Mouse (Mus musculus) fat pad, adult 2 months (tissue): Measurements from ENCODE around the gene Ralgds.

Experiments used
- DNase-seq: peaks from one replicate; pipeline ENCODE4 v3.0.0-alpha.2; 2011; ENCODE audit warnings: low read depth, low spot score; ENCODE audit errors: extremely low read depth

The Ralgds gene

DNA sequence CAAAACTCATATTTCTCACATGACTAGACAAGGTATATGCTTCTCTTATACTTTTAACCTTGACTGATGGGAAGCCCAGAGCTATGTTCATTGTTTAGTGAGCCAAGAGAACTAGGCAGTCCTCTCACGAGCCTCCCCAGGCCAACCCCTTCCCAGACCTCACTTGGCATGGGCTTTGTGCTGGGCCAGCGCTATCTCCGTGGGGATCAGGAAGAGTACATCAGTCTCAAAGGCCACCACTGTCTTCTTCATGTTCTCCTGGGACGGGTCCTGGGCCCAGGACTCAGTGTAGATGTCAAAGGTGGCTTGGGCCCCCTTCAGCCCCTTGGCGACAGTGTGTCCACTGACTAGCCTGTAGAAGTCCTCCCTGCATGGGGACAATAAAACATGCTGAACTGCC, 44.5 kb downstream of the Ralgds start:
- DNase-seq = no peak

DNA sequence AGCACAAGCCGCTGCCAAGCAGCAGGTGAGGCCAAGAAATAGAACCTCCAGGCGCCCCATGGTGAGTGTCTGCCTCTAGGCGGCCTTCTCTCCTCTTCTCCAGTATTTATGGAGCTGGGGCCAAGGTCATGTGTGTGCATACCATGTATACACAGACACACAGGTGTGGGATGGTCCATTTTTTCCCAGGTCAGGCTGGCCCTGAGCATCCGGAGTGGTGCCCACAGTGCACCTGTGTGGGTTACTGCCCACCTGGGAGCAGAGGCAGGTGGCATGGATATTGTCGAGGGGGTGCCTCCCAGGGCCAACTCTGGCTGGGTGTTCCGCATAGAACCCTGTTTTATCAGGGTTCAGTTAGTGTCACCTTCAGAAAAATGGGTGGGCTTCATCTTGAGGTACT, 50.4 kb downstream of the Ralgds start, which contains the start of gene Cel:
TSS of gene Cel (minus strand) at position 101 of the 400 bp plus-strand sequence.
- DNase-seq = no peak

DNA sequence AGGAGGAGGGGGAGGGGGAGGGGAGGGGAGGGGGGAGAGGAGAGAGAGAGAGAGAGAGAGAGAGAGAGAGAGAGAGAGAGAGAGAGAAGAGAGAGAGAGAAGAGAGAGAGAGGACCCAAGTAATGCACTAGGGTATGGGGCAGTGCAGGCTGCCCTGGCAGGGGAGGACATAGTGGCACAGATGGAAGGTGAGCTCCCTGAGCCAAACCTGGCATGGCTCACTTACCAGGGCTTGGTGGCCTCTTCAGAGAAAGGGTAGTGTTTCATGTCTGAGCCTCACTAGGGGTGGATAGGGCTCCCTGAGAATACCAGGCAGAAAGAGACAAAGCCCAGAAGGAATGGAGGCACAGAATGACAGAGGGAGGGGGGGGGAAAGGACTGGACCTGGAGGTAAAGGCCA, 50.9 kb downstream of the Ralgds start:
- no peak for DNase-seq

DNA sequence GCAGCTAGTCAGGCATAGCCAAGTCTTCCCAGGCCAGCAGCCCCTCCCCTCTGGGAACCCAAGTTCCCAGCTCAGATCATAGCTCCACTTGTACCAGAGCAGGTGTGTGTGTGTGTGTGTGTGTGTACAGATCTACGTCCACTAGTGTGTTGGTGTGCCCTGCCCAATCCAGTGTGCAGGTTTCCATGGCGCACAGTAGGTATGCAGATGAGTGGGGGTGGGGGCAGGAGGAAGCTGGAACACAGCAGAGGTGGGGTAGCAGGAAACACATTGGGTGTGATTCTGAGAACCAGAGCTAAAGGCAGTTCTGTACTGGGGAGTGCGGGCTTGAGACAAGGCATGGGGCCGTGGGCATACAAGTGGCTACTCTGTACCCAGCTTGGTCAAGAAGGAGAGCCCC, 51.5 kb downstream of the Ralgds start:
- DNase-seq = no peak

DNA sequence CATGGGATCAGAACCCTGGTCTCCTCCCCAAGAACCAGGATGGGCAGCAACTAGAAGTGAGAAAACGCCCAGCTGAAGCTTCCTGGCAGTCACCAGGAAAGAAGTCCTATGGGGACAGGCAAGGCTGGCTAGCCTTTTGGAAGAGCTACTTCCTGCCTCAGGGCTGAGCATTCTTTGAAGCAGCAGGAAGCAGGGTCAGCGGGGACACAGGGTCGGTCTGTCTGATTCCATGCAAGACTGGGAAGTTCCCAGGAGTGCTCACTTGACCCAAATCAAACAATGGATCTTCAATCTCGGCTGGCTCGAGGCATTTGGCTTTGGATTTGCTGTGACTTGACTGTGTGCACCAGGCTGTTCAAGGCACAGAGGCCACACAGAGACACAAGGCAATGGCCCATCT, 53.6 kb downstream of the Ralgds start:
- no peak for DNase-seq

DNA sequence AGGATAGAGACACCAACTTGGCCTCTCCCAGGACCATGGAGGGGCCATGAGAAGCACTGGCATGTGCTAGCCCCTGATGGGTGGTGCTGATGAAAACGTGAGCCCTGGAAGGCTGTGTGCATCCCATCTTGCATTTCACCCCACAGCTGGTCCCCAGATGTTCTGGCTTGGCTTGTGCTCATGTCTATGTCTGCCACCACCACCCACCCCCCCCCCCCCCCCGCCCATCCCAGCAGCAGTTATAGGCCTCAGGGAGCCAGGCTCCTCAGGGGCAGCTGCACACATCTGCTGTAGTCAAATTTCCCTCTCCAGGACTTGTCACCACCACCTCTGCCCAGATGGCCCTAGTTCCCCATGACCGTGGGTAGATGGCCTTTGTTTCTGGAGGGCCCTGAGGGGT, 57.0 kb downstream of the Ralgds start:
- no peak for DNase-seq

DNA sequence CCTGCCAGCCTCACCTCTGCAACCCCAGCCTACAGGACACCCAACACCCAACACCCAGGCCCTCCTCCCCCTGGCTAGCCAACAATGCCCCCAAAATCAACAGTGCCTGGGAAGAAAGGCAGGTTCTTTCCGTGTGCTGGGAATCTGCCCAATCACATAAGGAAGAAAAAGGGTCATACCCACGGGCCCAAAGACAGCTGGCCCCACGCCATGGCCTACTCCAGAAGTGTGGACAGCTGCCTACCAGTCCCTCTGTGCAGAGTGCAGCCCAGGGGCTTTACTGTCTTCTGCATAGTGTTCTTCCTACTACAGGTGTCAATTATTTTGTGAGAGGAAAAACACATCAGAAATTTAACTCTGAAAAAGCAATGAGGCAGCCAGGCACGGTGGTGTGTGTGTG, 62.4 kb downstream of the Ralgds start:
- DNase-seq = no peak

DNA sequence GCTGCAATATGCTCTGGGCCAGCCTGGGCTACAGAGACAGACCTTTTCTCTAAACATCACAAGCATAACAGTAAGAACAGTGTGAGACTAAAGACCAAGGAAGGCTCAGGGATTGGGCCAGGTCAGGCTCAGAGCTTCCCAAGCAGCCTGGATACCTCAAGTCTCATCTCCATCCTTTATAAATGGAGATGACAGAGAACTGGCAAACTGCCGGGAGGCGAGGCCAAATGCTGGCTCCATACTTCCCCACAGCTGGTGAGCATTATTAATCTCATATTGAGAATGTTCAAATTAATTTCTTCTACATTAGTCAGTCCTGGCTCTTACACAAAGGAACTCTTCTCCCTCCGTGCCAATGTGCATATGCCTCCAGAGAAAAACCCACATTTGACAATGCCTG, 63.9 kb downstream of the Ralgds start:
- no peak for DNase-seq

DNA sequence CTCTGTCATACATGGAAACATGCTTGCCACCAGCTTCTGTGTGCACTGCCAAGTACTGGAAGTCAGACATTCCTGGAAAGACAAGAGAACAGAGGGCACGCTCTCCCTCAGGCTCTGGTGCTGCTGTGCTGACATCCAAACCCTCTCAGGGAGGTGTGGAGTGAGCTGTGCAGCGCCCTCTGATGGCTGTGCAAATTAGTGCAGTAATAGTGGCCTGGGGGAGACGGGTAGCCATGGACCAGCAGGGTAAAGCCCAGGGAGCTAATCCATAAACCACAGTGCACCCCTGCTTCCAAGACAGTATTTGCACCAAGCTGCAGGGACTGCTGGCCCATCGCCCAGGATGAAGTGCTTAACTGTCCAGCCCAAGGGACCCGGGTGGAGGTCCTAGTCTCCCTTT, 65.1 kb downstream of the Ralgds start:
- no peak for DNase-seq

DNA sequence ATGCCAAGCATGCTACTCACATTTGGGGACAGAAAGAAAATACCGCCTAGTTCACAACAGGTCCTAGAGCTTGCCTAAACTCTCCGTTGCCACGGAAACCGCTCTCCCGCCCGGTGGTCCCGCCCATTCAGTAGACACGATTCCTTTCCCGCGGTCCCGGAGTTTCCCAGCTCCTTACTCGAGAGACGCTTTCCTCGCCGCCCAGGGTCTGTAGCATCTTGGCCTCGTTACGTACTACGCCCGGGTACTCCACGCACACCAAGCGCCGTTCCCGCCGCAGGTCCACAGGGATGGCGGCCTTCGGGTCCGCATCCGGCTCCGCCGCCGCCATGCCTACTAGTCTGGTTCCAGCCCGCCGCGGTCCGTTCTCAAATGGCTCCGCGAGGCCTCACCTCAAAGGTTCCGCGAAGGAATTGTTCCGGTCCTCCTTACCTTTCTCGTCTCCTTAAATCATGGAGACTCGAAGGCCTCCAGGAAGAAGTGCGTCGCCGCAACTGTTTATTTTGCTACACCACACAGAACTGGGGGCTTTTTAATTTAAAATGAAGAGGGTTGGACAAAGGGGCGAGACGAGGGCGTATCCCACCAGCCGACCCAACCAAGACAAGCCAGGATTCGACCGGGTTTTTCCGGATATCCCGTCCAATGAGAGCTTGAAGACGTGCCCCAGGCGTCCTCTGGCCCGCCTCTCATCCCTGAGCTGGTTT, 69.9 kb downstream of the Ralgds start:
- DNase-seq = peak; percentile 19

DNA sequence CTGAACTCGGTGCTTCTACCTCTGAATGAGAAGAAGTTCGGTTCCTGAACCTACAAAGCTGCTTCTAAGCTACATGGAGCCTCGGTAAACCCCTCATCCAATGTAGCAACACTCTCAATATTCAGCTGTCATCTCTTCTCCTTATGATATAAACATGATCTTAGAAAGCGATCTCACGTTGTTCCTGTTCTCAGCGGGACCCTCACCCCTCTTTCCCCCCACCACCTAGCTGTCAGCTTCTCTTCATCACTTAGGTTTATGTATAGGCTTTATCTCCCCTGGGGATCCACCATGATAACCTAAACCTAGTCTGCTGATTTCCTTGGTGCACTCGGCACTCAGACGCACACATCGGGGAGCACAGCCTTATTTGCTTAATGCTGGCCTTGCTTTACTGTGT, 70.7 kb downstream of the Ralgds start, which contains the start of gene Gtf3c5:
TSS of gene Gtf3c5 (minus strand) at position 101 of the 400 bp plus-strand sequence.
- no peak for DNase-seq

DNA sequence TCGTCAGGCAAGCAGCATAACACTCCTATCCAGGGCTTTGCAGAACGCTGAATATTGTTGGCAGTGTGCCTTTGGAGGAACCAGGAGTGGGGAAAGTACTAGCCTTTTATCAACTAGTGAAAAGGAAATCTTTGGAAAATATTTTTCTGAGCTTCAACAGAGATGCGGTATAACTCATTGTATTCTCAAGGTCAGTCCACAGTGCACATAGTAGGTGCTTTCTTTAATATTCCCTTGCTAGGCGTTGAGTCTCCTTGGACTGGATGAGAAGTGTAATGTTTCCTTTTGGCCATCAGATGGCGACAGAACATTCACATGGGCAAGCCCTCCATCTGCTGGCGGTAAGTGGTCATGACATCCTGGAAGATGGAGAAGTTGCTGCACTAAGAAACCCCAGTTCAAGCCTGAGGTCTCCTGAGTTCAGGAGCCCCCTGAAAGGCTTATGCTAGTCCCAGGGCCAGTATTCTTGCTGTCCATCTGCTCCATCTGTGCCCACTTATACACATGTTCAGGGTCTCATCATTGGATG, 72.2 kb downstream of the Ralgds start:
- peak; percentile 8 for DNase-seq

DNA sequence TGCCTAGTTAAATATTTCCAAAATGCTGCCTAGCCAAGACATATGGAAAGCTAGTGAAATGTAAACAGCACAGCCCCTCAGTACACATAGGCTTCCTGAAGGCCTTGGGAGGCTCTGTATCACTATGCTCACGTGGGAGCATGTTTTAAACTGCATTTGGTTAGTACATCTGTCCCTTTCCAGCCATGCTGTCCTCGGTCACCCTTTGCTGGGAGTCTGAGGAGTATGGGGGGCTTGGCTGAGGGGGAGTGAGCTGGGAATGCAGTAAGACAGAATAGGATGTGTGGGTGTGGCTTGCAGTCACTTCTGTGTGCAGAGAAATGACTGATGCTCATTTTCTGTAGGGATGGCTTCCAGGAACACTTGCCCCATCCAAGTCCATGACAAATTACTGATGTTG, 72.8 kb downstream of the Ralgds start:
- no peak for DNase-seq

DNA sequence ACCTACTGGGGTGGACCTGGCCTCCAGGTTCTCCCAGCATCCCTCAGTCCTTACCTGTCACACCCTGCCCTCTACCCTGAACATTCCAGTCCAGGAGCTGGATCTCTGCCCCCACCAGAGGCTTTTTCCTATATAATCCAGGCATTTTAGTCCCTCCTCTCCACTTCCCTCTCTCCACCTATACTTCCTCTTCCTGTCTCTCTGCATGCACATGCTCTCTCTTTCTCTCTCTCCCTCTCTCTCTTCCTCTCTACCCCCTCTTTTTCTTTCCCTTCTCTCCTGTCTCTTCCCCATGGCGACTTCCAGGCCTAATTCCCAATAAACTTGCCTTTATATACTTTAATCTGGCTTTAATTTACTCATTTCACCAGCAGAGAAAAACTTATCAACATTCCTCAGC, 75.6 kb downstream of the Ralgds start:
- DNase-seq = no peak

DNA sequence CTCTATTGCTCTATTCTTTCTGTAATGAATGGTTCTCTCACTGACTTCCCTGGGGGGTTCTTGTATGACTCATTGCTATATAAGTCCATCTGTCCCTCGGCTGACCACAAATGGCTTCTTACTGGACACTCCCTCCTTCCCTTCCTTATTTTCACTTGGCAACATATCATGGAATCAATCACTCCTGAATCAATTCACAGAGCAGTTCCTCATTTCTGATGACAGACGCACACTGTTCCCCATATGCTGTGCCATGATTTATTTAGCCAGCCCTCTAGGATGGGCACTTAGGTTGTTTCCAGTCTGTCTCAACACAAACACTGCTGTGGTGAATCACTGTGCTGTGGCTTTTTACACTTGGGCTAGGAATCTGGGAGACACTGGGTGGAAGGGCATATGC, 78.6 kb downstream of the Ralgds start:
- DNase-seq = no peak

DNA sequence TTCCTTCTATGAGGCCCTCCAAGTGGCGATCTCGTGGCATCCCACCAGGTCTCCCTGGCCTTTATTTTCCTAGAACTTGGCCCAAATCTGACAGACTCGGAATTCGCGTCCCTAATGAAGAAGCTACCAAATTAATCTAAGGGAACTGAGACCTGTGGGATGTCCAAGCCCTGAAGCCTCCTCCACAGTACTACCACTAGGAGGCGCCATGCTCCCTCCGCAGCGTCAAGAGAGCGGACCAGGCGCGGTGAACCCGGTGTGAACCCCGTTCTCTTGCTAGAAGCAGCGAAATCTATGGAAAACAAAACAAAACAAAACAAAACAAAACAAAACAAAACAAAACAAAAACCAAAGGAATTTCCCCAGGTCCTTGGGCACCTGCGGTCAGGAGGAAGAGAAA, 79.9 kb downstream of the Ralgds start:
- no peak for DNase-seq

DNA sequence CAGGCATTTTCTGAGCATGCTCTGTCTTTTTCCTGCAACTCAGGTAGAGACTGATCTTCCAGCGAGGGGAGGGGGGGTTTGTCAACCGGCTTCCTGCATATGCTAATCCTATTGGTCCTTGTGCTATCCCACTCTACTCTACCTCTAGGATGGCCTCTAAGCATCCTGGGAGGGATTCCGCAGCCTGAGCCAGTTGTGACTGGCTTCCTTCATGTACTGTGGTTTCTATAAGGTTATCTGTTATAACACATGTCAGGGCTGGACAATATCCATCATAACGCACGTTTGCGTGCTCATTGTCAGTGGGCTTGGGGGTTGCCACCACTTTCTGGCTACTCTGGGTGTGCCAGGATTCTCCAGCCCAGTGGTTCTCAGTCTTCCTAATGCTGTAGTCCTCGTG, 83.1 kb downstream of the Ralgds start:
- no peak for DNase-seq

DNA sequence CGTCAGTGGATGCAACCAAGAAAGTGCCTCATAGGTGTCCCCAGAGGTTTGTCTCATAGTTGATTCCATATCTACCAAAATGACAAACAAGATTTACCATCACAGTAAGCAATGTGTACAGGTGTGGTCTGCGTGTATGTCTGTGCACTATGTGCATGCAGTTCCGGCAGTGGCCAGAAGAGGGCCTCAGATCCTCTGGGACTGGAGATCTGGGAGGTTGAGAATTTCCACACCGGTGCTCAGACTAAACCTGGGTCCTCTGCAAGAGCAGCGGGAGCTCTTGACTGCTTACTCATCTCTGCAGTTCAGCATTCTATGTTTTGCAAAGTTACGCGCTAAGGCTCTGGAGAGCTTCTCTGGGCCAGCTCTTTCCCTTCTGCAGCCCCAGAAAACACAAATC, 84.1 kb downstream of the Ralgds start:
- no peak for DNase-seq

DNA sequence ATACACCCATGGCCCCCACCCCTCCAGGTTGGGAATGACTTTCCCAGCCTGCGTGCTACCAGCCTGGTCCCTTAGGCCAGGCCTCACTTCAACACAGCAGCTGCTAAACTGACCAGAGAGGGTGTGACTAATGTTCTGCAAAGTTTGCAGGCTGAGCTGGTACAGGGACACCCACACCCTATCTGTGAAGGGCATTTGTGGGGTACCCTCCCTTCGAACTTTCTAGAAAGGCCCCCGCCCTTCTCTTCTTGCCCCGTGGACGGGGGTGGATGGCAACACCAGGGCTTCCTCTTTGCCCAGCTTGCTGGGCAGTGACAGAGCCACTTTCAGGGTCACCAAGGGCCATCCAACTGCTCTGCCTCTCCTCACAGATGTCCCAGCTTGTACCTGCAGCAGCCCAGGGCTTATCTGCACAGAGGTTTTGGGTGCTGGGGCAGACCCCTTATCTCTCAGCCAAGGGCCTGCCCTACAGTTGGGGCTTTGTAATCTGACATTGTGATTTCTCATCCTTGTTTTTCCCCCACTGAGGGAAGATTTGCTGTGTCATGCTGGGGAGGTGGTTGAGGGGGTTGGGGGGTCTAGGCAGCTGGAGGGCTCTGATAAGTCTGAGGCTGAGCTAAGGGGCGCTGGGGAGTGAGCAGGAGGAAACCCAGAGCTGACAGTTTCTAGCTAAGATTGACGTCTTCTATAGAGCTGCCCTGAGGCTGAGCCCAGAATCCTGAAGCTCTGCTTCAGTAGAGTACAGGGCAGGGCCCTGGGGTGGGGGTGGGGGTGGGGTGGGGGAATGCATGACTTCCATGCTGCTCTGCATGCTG, 85.0 kb downstream of the Ralgds start:
- DNase-seq = no peak

DNA sequence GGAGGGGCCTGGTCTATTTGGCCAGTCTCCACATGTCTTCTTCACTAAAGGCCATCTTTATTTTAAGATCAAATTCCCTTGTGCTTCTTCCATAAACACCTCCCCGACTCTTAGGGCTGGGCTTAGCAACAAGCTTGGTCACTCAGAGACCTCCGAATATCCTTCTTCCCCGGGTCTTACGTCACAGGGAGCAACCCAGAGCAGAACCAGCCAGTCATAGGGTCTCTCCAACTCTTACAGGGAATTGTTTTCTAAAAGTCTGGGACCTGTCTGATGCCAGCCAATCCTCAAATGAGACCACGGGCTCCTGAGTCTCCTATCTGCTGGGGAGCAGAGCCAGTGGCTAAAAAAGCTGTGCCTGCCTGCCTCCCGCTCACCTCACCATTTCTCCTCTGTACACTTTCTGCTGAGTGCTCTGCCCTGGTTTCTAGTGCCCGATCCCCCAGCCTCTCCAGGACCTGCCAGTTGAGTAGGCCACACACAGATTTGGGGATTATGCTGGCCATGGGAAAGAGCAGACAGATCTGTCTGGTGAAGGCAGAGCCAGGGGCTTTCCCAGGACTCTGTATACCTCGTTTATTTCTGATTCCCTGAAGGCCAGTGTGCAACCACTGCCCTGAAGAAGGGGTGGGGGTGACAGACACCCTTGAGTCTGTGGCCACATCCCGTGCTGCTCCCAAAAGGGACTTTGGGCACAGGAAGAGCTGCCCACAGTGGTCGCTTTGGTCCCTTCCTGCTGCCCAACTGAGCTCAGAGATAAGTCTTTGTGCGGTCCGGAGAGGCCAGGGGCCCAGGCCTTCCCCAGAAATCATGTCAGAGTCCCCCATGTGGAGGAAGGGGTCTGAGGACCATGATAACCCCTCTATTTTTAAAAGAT, 86.0 kb downstream of the Ralgds start:
- DNase-seq = no peak

DNA sequence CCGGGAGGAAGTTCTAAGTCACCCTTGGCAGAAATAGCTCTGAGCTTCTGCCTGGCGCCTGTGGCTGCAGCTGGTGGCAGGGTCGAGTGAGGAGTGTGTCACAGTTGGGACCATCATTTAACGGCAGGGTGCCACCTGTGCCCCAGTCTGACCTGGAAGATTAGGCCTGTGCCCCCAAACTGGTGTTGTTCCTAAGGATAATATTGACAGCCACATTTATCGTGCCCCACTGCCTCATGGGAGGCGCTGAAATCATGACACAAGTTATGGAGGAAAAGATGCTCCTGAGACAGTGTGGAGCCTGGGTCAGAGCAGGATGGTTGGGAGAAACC, 86.6 kb downstream of the Ralgds start:
- no peak for DNase-seq
